Mouse (Mus musculus) CD8-positive naive resting alpha-beta T cell, adult 2 months (primary cell): Measurements from ENCODE around the gene Srp14.

Source experiments
- DNase-seq, 2 experiments: peaks; one replicate each; pipeline ENCODE4 v3.0.0; 2022; ENCODE audit warnings: low read depth in 2 of 2, low spot score in 2 of 2

Gene Srp14

GRCm38 (mm10) chr2:118442723-118443122, 36.8 kb downstream of the Srp14 start:
- DNase-seq, result no peak

DNA sequence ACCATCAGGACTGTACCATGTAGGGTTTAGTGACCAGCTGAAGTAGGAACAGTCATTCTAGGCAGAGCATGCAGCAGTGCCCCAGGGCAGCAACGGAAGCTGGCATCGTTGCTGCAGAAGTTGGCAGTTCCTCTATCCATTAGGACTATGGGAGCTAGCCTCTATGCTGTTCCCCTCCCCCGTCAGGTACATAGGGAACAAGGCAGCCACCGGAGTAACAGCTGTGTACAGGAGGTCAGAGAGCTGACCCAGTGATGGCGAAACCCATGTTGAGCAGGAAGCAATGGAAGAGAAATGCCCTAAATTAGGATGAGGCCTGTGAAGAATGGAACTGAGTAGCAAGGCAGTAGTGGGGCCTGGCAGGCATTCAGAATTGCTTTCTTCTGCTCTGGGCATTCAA, 37.3 kb downstream of the Srp14 start:
- DNase-seq, result no peak

- peak in 1 of 2 experiments; percentile 31 for DNase-seq
These were observed 47.9 kb downstream of the Srp14 start for GRCm38 (mm10) chr2:118431589-118431988.

GRCm38 (mm10) chr2:118430630-118431029, 48.9 kb downstream of the Srp14 start:
- DNase-seq, result no peak

DNA sequence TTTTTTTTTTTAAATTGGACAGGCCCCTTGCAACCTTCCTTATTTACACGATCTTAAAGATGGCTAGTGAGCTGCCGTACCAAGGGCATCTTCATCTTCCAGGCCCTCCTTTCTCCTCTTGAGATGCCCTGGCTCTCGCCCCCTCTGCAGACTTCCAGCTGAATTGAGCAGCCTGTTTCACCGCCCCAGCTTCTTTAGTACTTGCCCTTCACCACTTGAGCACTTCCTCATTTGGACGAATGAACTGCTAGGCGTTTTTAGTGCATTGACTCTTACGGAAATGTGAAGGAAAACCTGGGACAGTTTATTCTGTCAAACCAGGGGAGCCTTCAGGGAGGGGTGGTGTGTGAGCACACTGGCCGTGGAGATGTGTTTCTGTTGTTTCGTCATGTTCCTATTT, 50.2 kb downstream of the Srp14 start:
- no peak for DNase-seq

GRCm38 (mm10) chr2:118428296-118428695, 51.2 kb downstream of the Srp14 start:
- no peak for DNase-seq
